Mouse (Mus musculus): ENCODE measurements around the gene Poll. TPM values are rescaled to one million over a fixed set of nuclear protein-coding genes. Genes with fewer than 3 reads are reported as not detected.

Gene Poll
- polyA plus RNA-seq, 1 experiment from 2014 or later: 24.0 TPM

- Histone ChIP-seq H3K4me1 (replicated peaks; ENCODE audit: control insufficient read depth, insufficient read depth, low read length) (peaks cover 4% of the 10 kb centered on the region), H3K9ac (ENCODE audit: low read length) (no peak overlapping the region), H3K4me3 (ENCODE audit: low read depth, low read length) (no peak overlapping the region), H3K36me3 (ENCODE audit: control insufficient read depth, insufficient read depth, low read length) (no peaks in the 10 kb centered on the region), H3K27me3 (ENCODE audit: control insufficient read depth, insufficient read depth, low read length) (peaks cover 93% of the 10 kb centered on the region), H3K9me3 (ENCODE audit: control insufficient read depth, low read length) (no peaks in the 10 kb centered on the region), H3K27ac (ENCODE audit: low read depth, low read length) (no peak overlapping the region), H3K4me2 (ENCODE audit: low read depth, low read length, severe bottlenecking) (no peak overlapping the region)
- DNase-seq (ENCODE audit: low spot score) (no peak), ATAC-seq (replicated peaks; ENCODE audit: low FRiP score) (no peak)
- WGBS: 87% methylated on average over 6 of the region's 6 CpGs
Observed at GRCm38 (mm10) chr19:45595481-45595880, 35.1 kb upstream of the Poll start.

- H3K4me3 ChIP-seq (ENCODE audit: low read depth, low read length): no peak overlapping the region
- peaks cover 4% of the 10 kb centered on the region for H3K4me1 ChIP-seq (replicated peaks; ENCODE audit: control insufficient read depth, insufficient read depth, low read length)
- 94% methylated on average over 7 of the region's 7 CpGs for WGBS
- peaks cover 86% of the 10 kb centered on the region for H3K27me3 ChIP-seq (ENCODE audit: control insufficient read depth, insufficient read depth, low read length)
- no peak for ATAC-seq (replicated peaks; ENCODE audit: low FRiP score)
- no peak overlapping the region for H3K27ac ChIP-seq (ENCODE audit: low read depth, low read length)
- DNase-seq (ENCODE audit: low spot score): no peak
- H3K9me3 ChIP-seq (ENCODE audit: control insufficient read depth, low read length): no peaks in the 10 kb centered on the region
- H3K9ac ChIP-seq (ENCODE audit: low read length): no peak overlapping the region
- H3K4me2 ChIP-seq (ENCODE audit: low read depth, low read length, severe bottlenecking): no peak overlapping the region
- H3K36me3 ChIP-seq (ENCODE audit: control insufficient read depth, insufficient read depth, low read length): no peaks in the 10 kb centered on the region
Observed at GRCm38 (mm10) chr19:45594079-45594478, 33.7 kb upstream of the Poll start.

GRCm38 (mm10) chr19:45592916-45593315 is 32.6 kb upstream of the Poll start:
- no peak for ATAC-seq (replicated peaks; ENCODE audit: low FRiP score)
- WGBS: 85% methylated on average over 9 of the region's 9 CpGs
- peaks cover 84% of the 10 kb centered on the region for H3K27me3 ChIP-seq (ENCODE audit: control insufficient read depth, insufficient read depth, low read length)

GRCm38 (mm10) chr19:45591704-45592103 is 31.4 kb upstream of the Poll start:
- WGBS: 91% methylated on average over 7 of the region's 7 CpGs
- no peak overlapping the region for H3K4me2 ChIP-seq (ENCODE audit: low read depth, low read length, severe bottlenecking)
- peaks cover 4% of the 10 kb centered on the region for H3K4me1 ChIP-seq (replicated peaks; ENCODE audit: control insufficient read depth, insufficient read depth, low read length)
- no peaks in the 10 kb centered on the region for H3K36me3 ChIP-seq (ENCODE audit: control insufficient read depth, insufficient read depth, low read length)
- H3K9ac ChIP-seq (ENCODE audit: low read length): no peak overlapping the region
- H3K27ac ChIP-seq (ENCODE audit: low read depth, low read length): no peak overlapping the region
- H3K4me3 ChIP-seq (ENCODE audit: low read depth, low read length): no peak overlapping the region
- ATAC-seq (replicated peaks; ENCODE audit: low FRiP score): no peak
- no peaks in the 10 kb centered on the region for H3K9me3 ChIP-seq (ENCODE audit: control insufficient read depth, low read length)
- no peak for DNase-seq (ENCODE audit: low spot score)
- peaks cover 80% of the 10 kb centered on the region for H3K27me3 ChIP-seq (ENCODE audit: control insufficient read depth, insufficient read depth, low read length)

More at GRCm38 (mm10) chr19:45592916-45593315, 32.6 kb upstream of the Poll start:
- Histone ChIP-seq H3K4me2 (ENCODE audit: low read depth, low read length, severe bottlenecking) (no peak overlapping the region), H3K36me3 (ENCODE audit: control insufficient read depth, insufficient read depth, low read length) (no peaks in the 10 kb centered on the region), H3K9ac (ENCODE audit: low read length) (no peak overlapping the region), H3K9me3 (ENCODE audit: control insufficient read depth, low read length) (no peaks in the 10 kb centered on the region), H3K4me1 (replicated peaks; ENCODE audit: control insufficient read depth, insufficient read depth, low read length) (peaks cover 4% of the 10 kb centered on the region), H3K4me3 (ENCODE audit: low read depth, low read length) (no peak overlapping the region), H3K27ac (ENCODE audit: low read depth, low read length) (no peak overlapping the region)
- no peak for DNase-seq (ENCODE audit: low spot score)

GRCm38 (mm10) chr19:45589761-45590160 is 29.4 kb upstream of the Poll start:
- H3K4me3 ChIP-seq (ENCODE audit: low read depth, low read length): no peak overlapping the region
- ATAC-seq (replicated peaks; ENCODE audit: low FRiP score): no peak
- 95% methylated on average over 6 of the region's 6 CpGs for WGBS

GRCm38 (mm10) chr19:45587509-45588292 is 27.4 kb upstream of the Poll start:
- H3K36me3 ChIP-seq (ENCODE audit: control insufficient read depth, insufficient read depth, low read length): no peaks in the 10 kb centered on the region
- 82% methylated on average over 6 of the region's 6 CpGs for WGBS
- no peaks in the 10 kb centered on the region for H3K4me1 ChIP-seq (replicated peaks; ENCODE audit: control insufficient read depth, insufficient read depth, low read length)
- DNase-seq (ENCODE audit: low spot score): no peak
- H3K9me3 ChIP-seq (ENCODE audit: control insufficient read depth, low read length): no peaks in the 10 kb centered on the region
- ATAC-seq (replicated peaks; ENCODE audit: low FRiP score): no peak
- no peak overlapping the region for H3K4me3 ChIP-seq (ENCODE audit: low read depth, low read length)
- no peak overlapping the region for H3K27ac ChIP-seq (ENCODE audit: low read depth, low read length)
- no peak overlapping the region for H3K4me2 ChIP-seq (ENCODE audit: low read depth, low read length, severe bottlenecking)
- H3K27me3 ChIP-seq (ENCODE audit: control insufficient read depth, insufficient read depth, low read length): peaks cover 72% of the 10 kb centered on the region
- H3K9ac ChIP-seq (ENCODE audit: low read length): no peak overlapping the region

More at GRCm38 (mm10) chr19:45589761-45590160, 29.4 kb upstream of the Poll start:
- Histone ChIP-seq H3K36me3 (ENCODE audit: control insufficient read depth, insufficient read depth, low read length) (no peaks in the 10 kb centered on the region), H3K4me1 (replicated peaks; ENCODE audit: control insufficient read depth, insufficient read depth, low read length) (no peaks in the 10 kb centered on the region), H3K9me3 (ENCODE audit: control insufficient read depth, low read length) (no peaks in the 10 kb centered on the region), H3K9ac (ENCODE audit: low read length) (no peak overlapping the region), H3K27ac (ENCODE audit: low read depth, low read length) (no peak overlapping the region), H3K4me2 (ENCODE audit: low read depth, low read length, severe bottlenecking) (no peak overlapping the region), H3K27me3 (ENCODE audit: control insufficient read depth, insufficient read depth, low read length) (peaks cover 80% of the 10 kb centered on the region)
- DNase-seq (ENCODE audit: low spot score): no peak

- no peak overlapping the region for H3K9ac ChIP-seq (ENCODE audit: low read length)
- no peak overlapping the region for H3K4me2 ChIP-seq (ENCODE audit: low read depth, low read length, severe bottlenecking)
- no peaks in the 10 kb centered on the region for H3K9me3 ChIP-seq (ENCODE audit: control insufficient read depth, low read length)
- no peaks in the 10 kb centered on the region for H3K36me3 ChIP-seq (ENCODE audit: control insufficient read depth, insufficient read depth, low read length)
- peaks cover 8% of the 10 kb centered on the region for H3K4me1 ChIP-seq (replicated peaks; ENCODE audit: control insufficient read depth, insufficient read depth, low read length)
- no peak overlapping the region for H3K4me3 ChIP-seq (ENCODE audit: low read depth, low read length)
- no peak overlapping the region for H3K27ac ChIP-seq (ENCODE audit: low read depth, low read length)
- 31% methylated on average over 3 of the region's 3 CpGs for WGBS
- ATAC-seq (replicated peaks; ENCODE audit: low FRiP score) (no peak), DNase-seq (ENCODE audit: low spot score) (no peak)
- H3K27me3 ChIP-seq (ENCODE audit: control insufficient read depth, insufficient read depth, low read length): peaks cover 68% of the 10 kb centered on the region
Observed at GRCm38 (mm10) chr19:45586850-45587249, 26.5 kb upstream of the Poll start.

GRCm38 (mm10) chr19:45584856-45585620 is 24.7 kb upstream of the Poll start:
- H3K9ac ChIP-seq (ENCODE audit: low read length): no peak overlapping the region
- H3K4me2 ChIP-seq (ENCODE audit: low read depth, low read length, severe bottlenecking): no peak overlapping the region
- peaks cover 58% of the 10 kb centered on the region for H3K27me3 ChIP-seq (ENCODE audit: control insufficient read depth, insufficient read depth, low read length)
- H3K9me3 ChIP-seq (ENCODE audit: control insufficient read depth, low read length): no peaks in the 10 kb centered on the region; the same call in 1 of the 2 replicates
- no peak overlapping the region for H3K27ac ChIP-seq (ENCODE audit: low read depth, low read length)
- H3K4me1 ChIP-seq (replicated peaks; ENCODE audit: control insufficient read depth, insufficient read depth, low read length): peaks cover 12% of the 10 kb centered on the region
- ATAC-seq (replicated peaks; ENCODE audit: low FRiP score) (no peak), DNase-seq (ENCODE audit: low spot score) (no peak)
- WGBS: 66% methylated on average over 9 of the region's 9 CpGs
- no peaks in the 10 kb centered on the region for H3K36me3 ChIP-seq (ENCODE audit: control insufficient read depth, insufficient read depth, low read length)
- H3K4me3 ChIP-seq (ENCODE audit: low read depth, low read length): no peak overlapping the region

Data from forebrain, embryonic 11.5 days (tissue).